Mouse (Mus musculus) ZHBTc4 (cell line): ENCODE measurements around the gene Best3.

ENCODE experiments used
- DNase-seq: peaks from one replicate; pipeline ENCODE4 v3.0.0-alpha.2; 2011; ENCODE audit warnings: low read depth, low spot score

The Best3 gene

DNA sequence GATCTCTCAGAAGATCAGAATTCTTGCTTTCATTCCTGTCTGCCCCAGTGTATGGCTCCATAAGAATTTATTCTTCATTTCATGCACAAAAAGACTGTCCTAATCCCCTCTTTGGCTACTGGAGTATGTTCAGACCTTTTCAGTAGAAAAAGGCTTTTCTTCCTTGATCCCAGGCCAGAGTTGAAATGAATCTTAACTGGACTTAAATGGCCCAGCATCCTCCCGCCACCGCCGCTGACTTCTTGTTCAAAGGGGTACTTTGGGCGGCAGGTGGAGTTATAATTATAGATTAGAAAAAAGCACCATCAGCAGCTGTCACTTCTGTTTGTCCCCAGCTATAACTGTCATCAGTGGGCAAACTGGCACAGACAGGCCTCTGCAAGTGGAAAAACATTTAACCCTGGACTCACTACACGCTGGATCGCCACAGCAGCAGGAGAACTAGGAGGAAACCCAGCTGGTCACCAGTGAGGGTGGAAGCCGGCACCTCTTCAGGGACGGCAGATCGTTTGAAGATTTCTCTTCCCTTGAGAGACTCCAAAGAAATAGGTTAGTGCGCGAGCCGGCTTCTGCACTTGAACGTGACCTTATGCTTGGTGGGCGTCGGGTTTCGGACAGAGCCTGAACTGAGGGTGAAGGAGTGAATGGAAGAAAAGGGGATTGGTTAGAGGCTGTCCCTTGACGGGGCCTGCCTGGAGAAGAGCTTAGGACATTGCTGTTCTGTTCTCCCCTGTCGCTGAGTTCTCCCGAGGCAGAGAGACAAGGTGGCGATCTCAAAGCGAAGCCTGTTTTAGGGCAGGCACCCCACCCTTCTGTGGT is at the start of gene Best3:
Gene Best3, plus strand, starts transcription at position 51 of the 819 bp plus-strand sequence.
- DNase-seq = no peak

DNA sequence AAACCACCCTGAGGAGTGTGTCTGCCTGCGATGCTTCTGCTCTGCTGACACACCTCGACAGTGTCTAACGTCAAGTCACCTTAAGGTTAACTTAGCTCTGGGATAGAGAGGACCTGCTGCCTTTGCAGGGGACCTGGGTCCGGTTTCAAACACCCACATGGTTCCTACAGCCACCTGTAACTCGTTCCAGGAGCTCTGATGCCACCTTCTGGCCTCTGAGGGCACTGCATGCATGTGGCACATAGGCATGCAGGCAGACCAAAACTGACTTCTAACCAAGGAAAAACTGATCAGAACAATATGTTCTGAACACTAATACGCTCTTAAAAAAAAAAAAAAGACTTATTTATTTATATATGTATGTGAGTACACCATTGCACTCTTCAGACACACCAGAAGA is 43.1 kb upstream of the Best3 start:
- peak; percentile 82 for DNase-seq

DNA sequence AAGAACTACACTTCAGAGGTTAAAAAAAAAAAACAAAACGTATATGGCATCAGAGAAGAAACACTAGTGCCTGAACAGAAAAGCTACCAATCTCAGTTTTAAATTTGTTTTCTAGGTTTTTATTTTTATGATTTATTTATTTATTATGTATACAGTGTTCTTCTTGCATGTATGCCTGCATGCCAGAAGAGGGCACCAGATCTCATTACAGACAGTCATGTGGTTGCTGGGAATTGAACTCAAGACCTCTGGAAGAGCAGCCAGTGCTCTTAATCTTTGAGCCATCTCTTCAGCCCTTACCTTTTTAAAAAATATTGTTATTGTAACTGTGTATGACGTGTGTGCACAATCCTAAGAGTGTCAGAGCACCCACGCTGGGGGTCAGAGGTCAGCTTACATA is 42.0 kb upstream of the Best3 start:
- DNase-seq = no peak

DNA sequence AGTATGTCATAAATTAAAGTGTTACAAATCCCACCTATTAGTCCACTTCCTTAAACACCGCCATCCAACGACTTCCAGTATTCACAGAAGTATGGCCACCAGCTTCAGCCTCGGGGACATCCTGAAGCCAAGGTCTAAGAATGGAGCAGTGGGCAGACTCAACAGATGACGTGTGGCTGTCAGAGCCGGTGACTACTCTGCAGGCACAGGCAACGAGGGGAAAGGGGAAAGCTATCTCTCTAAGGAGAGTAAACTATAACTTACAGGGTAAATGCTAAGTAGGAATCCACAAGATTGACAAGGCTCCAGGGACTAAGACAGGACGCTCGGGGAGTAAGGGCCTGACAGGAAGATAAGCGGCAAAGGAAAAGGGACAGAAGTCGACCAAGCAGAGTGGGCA is 41.2 kb upstream of the Best3 start:
- no peak for DNase-seq

DNA sequence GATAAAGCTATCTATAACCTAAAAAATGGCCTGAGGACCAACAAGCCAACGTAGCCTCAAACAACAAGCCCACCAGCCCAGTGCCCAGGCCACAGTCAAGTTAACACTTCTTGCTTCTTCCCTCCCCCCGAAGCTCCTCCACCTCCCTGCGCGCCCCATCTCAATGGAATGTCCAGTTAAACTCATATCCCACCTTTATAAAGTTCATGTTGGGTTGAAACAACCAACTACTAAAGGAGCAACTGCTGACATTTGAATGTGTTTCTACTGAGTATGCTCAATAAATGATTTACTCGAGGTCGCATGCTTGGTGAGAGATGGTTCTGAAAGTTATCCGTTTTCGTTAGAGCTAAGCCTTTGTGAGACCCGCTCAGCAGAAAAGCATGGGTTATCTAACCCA is 37.7 kb upstream of the Best3 start:
- no peak for DNase-seq

DNA sequence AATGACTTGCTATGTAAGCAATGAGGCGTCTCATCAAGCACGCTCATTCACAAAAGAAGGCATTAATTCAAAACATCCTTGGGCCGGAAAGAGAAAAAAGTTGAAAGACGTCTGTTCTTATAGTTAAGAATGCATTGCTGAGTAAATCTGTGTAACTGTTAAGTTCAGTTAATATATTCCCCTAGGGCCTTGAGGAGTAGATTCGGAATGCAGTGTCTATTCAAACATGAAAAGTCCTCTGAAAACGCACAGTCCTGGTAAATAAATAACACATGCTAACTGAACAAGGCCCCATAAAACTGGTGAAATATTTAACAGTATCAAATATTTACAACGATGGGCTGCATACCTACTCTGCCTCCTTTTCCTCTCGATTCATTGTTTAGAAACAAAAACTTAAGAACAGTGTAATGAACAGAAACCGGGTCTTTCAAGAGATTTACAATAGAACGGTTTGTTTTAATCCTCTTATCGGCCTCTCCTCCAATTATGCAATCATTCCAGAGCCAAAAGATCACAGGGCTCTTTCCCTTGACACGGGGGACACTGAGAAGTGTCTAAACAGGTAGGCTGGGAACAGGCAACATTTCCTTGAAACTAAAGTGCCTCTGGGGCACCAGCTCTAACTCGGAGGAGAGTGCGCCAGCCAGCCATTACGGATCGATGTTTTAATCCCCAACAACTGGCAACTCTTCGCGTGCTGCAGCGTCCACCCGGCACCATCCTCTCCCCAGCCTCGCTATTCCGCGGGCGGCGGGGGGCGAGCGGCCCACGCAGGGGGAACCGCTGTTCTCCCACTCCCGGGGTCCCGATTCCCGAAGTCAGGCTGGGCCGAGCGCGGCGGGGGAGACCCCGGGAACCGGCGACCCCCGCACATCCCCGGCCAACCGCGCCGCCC is 36.8 kb upstream of the Best3 start:
- peak; percentile 66 for DNase-seq

DNA sequence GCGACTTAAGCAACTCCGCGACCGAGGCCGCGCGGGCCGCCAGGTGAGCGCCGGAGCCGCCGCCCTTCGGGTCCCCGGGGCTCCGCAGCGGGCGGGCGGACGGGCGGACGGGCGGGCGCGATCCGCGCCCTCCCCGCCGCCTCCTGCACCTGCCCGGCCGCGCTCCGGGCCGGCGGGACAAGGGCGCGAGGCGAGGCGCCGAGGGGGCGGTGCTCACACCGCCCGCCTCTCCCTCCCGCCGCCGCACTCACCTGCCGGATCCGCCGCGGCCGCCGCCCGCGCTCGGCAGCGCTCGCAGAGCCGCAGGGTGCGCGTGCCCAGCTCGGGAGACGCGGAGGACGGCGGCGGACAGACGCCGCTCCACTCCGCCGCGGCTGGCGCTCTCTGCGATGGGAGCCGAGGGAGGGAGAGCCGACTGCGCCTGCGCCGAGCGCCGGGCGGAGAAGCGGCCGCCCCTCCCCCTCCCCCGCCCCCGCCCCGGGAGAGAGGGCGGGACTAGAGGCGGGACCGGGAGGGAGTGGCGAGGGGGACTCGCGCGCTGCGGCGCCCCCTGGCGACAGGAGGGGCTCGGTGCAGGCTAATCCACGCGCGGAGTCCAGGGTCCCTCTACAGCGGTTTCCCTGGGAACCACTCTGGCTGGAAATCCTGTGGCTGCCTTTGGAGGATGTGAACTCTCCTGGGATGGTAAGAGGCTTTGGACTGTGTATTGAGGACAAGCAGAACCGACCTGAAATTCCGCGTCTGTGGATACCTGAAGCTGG is 35.9 kb upstream of the Best3 start, which contains the start of gene Rab3ip:
Gene Rab3ip, minus strand, starts transcription at position 761 of the 761 bp plus-strand sequence.
- peak; percentile 90 for DNase-seq

DNA sequence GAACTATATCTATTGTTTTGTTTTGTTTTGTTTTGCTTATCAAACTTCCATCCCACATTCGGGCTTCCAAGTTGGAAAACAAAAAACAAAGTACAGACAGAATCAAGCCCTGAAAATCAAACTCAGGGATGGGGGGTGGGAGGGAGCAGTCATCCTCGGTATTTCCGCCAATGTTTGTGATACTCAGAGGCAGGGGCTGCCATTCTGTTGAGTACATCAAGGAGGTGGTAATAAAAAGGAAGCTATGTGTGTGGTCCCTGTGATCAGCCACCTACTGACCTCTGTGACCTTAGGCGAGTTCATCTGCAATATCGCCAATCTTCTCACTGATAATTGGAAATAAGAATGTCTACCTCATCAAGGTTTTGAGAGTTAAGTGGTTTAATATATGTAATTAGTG is 35.2 kb upstream of the Best3 start:
- no peak for DNase-seq

DNA sequence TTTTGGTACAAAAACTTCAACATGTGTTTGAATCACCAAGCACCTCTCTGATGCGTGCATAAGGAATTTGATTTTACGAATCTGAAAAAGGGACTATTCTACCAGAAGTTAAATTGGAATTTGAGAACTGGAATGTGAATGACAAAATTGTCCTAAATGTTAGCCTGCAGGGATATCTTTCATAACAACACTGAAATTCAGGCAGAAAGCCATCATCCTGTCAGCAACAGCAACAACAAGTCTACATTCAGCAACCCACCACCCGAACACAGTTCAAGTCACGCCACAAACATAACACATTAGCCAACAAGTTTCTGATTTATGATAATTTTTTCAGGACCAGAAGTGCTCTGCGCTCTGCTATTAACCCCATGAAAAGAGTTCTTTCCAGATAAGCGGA is 30.9 kb upstream of the Best3 start:
- DNase-seq = no peak

DNA sequence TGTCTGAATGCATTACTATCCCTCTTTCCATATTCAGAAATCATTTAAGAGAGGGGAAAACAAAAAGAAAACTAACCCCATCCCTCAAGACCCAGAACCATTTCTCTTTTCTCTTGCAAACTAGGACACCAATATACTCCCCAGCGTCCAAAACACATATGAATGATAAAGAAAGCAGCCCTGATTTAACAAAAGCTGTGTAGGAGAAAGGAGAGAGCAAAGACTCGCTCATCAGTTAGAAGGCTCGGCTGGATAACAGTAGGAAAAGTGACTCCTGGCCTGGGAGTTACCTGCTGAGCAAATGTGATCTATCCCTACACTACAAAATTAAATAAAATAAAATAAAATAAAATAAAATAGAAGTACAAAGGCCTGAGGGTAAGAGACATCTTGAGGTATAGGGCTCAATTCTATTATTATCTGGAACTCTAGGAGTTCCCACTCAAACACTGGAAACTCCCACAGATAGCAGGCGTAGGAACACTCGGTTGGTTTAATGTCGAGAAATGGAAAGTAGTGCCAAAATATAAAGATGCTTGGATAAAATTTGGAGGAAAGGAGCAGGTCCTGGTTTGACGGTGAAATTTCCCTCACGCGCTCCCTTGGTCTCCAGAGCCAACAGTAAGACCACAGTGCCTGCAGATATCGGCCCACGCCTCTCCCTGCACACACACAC is 29.5 kb upstream of the Best3 start:
- DNase-seq = no peak

DNA sequence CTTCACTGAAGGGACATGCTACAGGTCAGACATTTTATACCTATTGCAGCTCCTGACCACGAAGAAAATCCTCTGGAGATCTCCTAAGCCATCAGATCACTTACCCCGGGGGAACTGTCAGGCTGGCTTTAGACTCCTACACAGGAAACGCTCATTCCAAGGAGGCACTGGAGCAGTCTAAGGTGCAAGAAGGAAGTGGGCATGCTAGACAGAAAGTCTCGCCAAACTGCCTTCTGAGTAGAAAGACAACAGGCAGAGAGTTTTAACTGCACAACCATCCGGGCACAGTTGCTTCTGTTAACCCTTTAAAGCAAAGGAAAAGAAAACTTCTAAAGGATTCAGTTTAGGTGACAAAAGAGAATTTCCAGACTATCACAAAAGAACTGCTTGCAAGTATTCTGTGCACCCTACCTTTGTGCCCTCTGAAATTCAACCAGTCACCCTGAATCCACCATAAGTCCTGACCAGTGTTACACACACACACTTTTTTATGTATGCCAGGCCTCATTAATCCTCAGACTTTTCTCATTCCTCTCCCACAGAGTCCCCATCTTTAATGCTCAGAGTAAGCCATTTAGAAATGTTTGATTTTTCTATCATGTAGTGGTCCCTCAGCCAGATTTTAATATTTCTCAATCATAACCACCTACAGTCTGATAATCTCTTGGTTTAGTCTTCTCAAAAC is 28.1 kb upstream of the Best3 start:
- DNase-seq = no peak

DNA sequence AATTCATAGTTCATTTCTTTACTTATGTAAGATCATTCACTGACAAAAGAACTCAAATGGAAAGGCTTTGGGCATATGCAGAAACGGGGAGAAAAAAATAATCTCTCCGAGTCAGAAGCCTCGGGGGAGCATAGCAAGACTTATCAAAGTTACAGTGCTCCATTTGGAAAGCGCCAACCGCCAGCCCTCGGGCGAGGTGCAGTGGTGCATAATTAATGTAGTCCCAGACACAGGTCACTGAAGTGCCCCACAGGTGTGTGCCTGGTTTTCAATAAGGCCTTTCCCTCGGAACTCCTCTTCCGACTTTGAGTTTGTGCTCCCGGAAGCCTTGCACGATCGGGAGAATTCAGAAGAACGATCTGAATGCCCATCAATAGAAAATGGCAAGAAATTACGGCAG is 24.0 kb upstream of the Best3 start:
- DNase-seq = no peak

DNA sequence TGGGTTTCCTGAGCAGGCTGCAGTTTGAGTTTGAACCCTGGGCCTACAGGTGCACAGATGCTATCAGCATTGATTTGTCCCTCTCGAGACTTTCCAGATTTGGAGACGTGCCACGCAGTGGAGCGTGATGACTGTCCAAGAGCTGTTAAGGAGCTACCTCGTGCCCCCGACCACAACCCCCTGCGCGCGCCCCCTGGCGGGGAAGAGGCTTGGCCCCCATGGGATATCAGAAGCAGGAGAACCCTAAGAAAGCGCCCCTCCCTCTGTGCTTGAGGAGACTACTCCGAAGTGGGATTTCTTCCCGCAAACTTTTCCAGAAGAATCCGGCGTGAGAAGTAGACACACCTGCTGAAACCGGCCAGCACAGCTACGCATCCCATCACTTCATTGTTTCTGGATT is 23.3 kb upstream of the Best3 start:
- DNase-seq = peak; percentile 76

DNA sequence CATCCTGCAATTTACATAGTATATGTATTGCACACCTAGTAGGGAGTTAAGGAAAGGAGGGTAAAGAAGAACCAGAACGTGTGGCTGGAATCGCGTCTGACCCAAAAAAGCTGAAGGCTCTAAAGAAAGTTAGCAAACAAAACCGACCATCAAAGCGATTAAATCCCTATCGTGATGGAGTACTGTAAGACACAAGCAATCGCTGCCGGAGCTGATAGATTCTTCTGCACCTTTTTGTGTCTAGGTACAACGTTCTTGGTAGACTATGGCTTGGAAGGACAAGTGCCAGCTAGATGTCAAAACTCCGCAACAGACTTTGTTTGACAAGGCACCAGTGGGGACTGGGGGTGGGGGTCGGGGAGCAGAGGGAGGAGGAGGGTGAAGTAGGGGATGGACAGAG is 22.0 kb upstream of the Best3 start:
- no peak for DNase-seq

DNA sequence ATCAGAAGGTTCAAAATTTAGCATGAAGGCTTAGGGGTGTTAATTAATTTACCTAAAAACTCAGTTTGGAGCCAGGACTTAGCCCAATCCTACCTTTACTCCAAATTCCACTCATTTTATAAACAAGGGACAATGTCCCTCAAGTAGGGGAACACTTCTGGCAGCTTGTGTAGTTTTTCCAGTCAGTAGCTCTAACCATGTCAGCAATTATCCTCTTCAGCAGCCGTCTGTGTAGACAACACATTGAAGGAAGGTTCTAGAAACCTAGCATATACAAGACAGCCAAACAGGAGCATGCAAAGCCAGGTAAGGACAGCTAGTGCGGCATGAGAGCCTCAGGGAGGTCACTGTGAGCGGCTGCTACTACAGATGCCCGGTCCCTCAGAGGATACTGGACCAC is 21.5 kb upstream of the Best3 start:
- no peak for DNase-seq

DNA sequence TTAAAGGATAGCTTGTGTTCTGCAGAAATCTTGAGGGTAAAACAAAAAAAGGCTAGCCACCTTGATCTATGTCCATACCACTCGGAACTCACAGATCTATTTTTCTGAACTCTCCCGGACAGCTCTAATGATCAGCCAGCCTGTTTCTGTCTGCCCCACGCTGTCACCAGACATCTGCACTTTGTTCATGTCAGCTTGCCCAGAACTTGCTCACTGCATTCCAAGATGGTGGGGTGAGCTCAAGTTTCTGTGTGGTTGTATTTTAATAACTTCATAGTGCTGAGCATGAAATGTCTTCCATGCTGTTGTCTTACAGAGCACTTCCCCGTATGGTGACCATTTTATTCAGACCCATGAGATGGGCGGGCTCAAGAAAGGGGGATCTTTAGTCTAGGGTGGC is 20.8 kb upstream of the Best3 start:
- no peak for DNase-seq

DNA sequence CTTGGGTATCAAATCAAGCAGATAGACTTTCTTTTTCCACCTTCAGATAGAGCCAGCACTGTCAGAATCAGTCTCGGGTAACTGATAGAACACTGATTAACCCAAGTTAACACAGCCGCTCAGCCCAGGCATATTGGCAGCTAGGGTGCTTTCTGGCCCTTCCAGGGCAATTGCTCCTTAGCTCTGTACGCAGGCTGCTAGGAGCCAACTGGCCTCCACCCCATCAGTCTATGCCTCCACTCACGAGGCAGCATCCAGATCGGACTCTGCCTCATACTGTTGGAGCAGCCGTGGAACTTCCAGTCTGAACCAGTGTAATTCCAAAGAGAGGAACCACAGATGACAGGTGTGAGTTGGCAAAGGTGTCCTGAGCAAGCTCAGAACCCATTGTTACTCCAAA is 20.0 kb upstream of the Best3 start:
- no peak for DNase-seq

DNA sequence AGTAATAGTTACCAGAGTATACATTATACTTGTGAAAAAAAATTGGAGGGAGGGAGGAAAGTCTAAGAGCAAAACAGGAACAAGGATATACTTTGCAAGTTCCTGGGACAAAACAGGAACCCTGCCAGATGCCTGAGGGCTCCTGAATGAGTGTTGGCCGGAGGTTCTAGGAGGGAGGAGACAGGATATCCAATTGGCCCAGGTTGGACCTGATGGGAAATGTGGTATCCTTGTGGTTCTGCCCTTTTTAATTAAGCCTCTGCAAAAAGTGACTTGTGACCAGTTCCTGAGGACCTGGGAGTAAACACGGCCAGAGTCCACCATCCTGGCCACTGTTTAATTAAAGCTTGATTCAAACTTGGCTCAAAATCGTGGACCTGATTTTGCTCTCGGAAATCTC is 17.4 kb upstream of the Best3 start:
- DNase-seq = no peak

DNA sequence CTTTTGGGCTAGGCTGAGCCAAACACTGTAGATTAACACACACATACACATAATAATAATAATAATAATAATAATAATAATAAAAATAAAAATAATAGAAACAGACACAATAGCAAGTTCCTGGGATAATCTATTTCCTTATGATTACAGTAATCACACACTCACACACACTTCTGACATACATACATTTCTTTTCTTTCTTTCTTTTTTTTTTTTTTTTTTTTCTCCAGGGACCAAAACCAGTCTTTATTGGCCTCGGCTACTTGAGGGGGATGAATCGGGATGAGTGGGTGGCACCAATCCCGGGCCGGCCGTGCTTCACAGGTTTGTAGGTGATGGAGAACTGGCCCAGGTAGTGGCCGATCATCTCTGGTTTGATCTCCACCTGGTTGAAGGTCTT is 13.6 kb upstream of the Best3 start, which contains the start of gene Gm10271:
Gene Gm10271, minus strand, starts transcription at position 101 of the 400 bp plus-strand sequence.
- DNase-seq = no peak

DNA sequence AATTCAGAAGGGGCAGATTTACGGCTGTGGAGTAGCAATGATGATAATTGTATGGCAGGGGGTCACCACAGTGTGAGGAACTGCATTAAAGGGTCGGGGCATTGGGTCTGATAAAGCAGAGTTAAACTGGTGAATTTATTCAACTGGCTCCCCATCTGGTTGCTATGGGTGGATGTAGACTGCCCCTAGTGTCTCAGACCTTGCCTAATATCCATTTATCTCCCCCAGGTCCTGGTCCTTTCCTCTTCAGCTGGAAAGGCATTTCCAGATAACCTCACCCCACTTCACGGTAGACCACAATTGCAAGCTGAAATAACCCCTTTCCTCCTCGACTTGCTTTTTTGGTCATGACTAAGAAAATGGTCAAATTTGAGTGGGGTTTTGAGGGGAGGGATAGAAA is 8.7 kb upstream of the Best3 start:
- DNase-seq = no peak

DNA sequence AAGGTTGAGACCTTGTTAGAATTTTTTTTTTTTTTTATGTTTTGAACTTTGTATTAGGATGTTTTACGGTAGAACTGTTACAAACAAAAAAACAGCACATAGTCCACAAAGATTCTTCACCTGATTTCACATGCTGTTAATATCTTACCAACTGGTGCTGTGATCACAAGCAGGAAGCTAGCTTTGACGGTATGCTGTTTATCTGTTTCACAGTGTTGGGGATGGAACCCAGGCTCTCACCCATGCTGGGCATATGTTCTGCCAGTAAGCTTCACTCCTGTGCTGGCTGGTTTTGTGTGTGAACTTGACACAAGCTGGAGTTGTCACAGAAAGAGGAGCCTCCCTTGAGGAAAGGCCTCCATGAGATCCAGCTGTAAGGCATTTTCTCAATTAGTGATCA is 8.3 kb upstream of the Best3 start:
- DNase-seq = no peak
